Mouse (Mus musculus) kidney, adult 2 months (tissue): Measurements from ENCODE around the gene Adgrb2.

Experiments
- CTCF ChIP-seq: fragments of 200-500 bp; conservative IDR thresholded peaks from 2 replicates; pipeline ENCODE4 v1.5.1; 2011; ENCODE audit warnings: low read depth, mild to moderate bottlenecking, control low read depth, low read length, moderate library complexity, mixed read lengths; ENCODE audit not compliant: insufficient read depth, insufficient read length
- POLR2A ChIP-seq: fragments of 200-500 bp; IDR thresholded peaks from one replicate; pipeline ENCODE4 v1.6.1; 2011; ENCODE audit warnings: low read depth, low read length, control low read depth

- TF ChIP-seq POLR2A = no peak
- TF ChIP-seq CTCF = no peak
These were observed 1.6 kb upstream of the Adgrb2 start for GRCm38 (mm10) chr4:129983046-129983445.
